Mouse (Mus musculus): ENCODE measurements around the gene Calm5.

GRCm38 (mm10) chr13:3892601-3893000 lies 38.6 kb downstream of the Calm5 start:
- TF ChIP-seq CTCF (IDR thresholded peaks at IDR 0.05; ENCODE audit: low read depth) (no peak), EP300 (IDR thresholded peaks at IDR 0.05; ENCODE audit: low read depth) (no peak)
